In genomic region chr3:89688694-89689581, GRCm38 (mm10) we compare ENCODE assay signal across 8 mouse cellular contexts. TPM values are rescaled to one million over a fixed set of nuclear protein-coding genes. Genes with fewer than 3 reads are reported as not detected.
DNase-seq lines count a peak whose midpoint lies in the region; ATAC-seq lines count a peak whose summit lies in the region.

No protein-coding gene starts in this region.

- H3K9ac ChIP-seq in embryonic facial prominence, embryonic 15.5 days = peak overlapping the region; percentile 46
- H3K9ac ChIP-seq in heart, embryonic 11.5 days (ENCODE audit: low read depth, low read length) = peak overlapping the region; percentile 58
- peak overlapping the region; percentile 61 for H3K9ac ChIP-seq in kidney, embryonic 15.5 days
- peak overlapping the region; percentile 47 for H3K9ac ChIP-seq in limb, embryonic 15.5 days

- 5% methylated on average over 25 of the region's 25 CpGs for WGBS in embryonic facial prominence, embryonic 15.5 days
- WGBS in heart, embryonic 11.5 days (ENCODE audit: insufficient replicate concordance) = 7% methylated on average over 25 of the region's 25 CpGs
- WGBS in kidney, embryonic 15.5 days = 5% methylated on average over 25 of the region's 25 CpGs
- 5% methylated on average over 25 of the region's 25 CpGs for WGBS in limb, embryonic 15.5 days

- no peak overlapping the region for H3K27ac ChIP-seq in embryonic facial prominence, embryonic 15.5 days (replicated peaks)
- H3K27ac ChIP-seq in heart, embryonic 11.5 days (ENCODE audit: low read depth, low read length) = no peak overlapping the region
- H3K27ac ChIP-seq in kidney, embryonic 15.5 days = no peak overlapping the region
- H3K27ac ChIP-seq in limb, embryonic 15.5 days = no peak overlapping the region

- H3K27me3 ChIP-seq in embryonic facial prominence, embryonic 15.5 days = peaks cover 6% of the 10 kb centered on the region; the same call in 1 of the 2 replicates
- peaks cover 5% of the 10 kb centered on the region for H3K27me3 ChIP-seq in heart, embryonic 11.5 days (ENCODE audit: control insufficient read depth, insufficient read depth, low read length)
- H3K27me3 ChIP-seq in kidney, embryonic 15.5 days = peaks cover 4% of the 10 kb centered on the region
- no peaks in the 10 kb centered on the region for H3K27me3 ChIP-seq in limb, embryonic 15.5 days

- H3K4me1 ChIP-seq in embryonic facial prominence, embryonic 15.5 days = no peaks in the 10 kb centered on the region
- no peaks in the 10 kb centered on the region for H3K4me1 ChIP-seq in heart, embryonic 11.5 days (ENCODE audit: control insufficient read depth, insufficient read depth, low read length)
- peaks cover 6% of the 10 kb centered on the region; the same call in 1 of the 2 replicates for H3K4me1 ChIP-seq in kidney, embryonic 15.5 days
- peaks cover 3% of the 10 kb centered on the region; the same call in 1 of the 2 replicates for H3K4me1 ChIP-seq in limb, embryonic 15.5 days

- peak; percentile 80 for ATAC-seq in embryonic facial prominence, embryonic 15.5 days (ENCODE audit: insufficient number of reproducible peaks, low FRiP score, low TSS enrichment, low read depth)
- ATAC-seq in heart, embryonic 11.5 days (replicated peaks; ENCODE audit: insufficient number of reproducible peaks, low FRiP score, low TSS enrichment) = 0 out of 2 replicates have a peak, but pooled peaks have one; percentile 65
- 0 out of 2 replicates have a peak, but pooled peaks have one; percentile 86 for ATAC-seq in kidney, embryonic 15.5 days (replicated peaks; ENCODE audit: low FRiP score)
- 0 out of 2 replicates have a peak, but pooled peaks have one; percentile 63 for ATAC-seq in limb, embryonic 15.5 days (ENCODE audit: insufficient number of reproducible peaks, low FRiP score, low TSS enrichment, low read depth)
- ATAC-seq in monocyte, adult 5-6 weeks (replicated peaks; ENCODE audit: insufficient number of reproducible peaks, low FRiP score, low TSS enrichment, poor library complexity, severe bottlenecking) = peak; percentile 84

- H3K36me3 ChIP-seq in embryonic facial prominence, embryonic 15.5 days = no peaks in the 10 kb centered on the region
- no peaks in the 10 kb centered on the region for H3K36me3 ChIP-seq in heart, embryonic 11.5 days (ENCODE audit: control insufficient read depth, insufficient read depth, low read length)
- no peaks in the 10 kb centered on the region for H3K36me3 ChIP-seq in kidney, embryonic 15.5 days
- no peaks in the 10 kb centered on the region for H3K36me3 ChIP-seq in limb, embryonic 15.5 days

- peak overlapping the region; percentile 76 for H3K4me2 ChIP-seq in embryonic facial prominence, embryonic 15.5 days (replicated peaks)
- H3K4me2 ChIP-seq in heart, embryonic 11.5 days = peak overlapping the region; percentile 58
- H3K4me2 ChIP-seq in kidney, embryonic 15.5 days = peak overlapping the region; percentile 83
- H3K4me2 ChIP-seq in limb, embryonic 15.5 days = peak overlapping the region; percentile 77

- H3K4me3 ChIP-seq in embryonic facial prominence, embryonic 15.5 days (replicated peaks) = peak overlapping the region; percentile 46
- peak overlapping the region; percentile 36 for H3K4me3 ChIP-seq in heart, embryonic 11.5 days (ENCODE audit: low read depth, low read length)
- peak overlapping the region; percentile 51 for H3K4me3 ChIP-seq in kidney, embryonic 15.5 days (replicated peaks)
- peak overlapping the region; percentile 47 for H3K4me3 ChIP-seq in limb, embryonic 15.5 days

- H3K9me3 ChIP-seq in embryonic facial prominence, embryonic 15.5 days (replicated peaks) = 0 out of 2 replicates have a peak, but pooled peaks cover 4% of the 10 kb centered on the region
- H3K9me3 ChIP-seq in heart, embryonic 11.5 days (replicated peaks; ENCODE audit: control insufficient read depth, low read length) = no peaks in the 10 kb centered on the region; the same call in 1 of the 2 replicates
- H3K9me3 ChIP-seq in kidney, embryonic 15.5 days (replicated peaks) = no peaks in the 10 kb centered on the region
- H3K9me3 ChIP-seq in limb, embryonic 15.5 days = no peaks in the 10 kb centered on the region

- peak; percentile 90 for DNase-seq in 3T3-L1 (ENCODE audit: low read depth, low spot score)
- DNase-seq in adrenal gland, postnatal 4 days (ENCODE audit: low spot score in 2 of 2) = peak; percentile 60 to 76
- peak; percentile 69 to 86 for DNase-seq in spleen, postnatal 4 days (ENCODE audit: low spot score in 2 of 2)

RNA-seq across cellular contexts. Expression of gene Adar, which starts 25.9 kb away (rescaled TPM):
- total RNA-seq in adrenal gland, postnatal 4 days (2021) = 10 to 100 TPM; 38.7 to 40.6 TPM
- 10.0 and 11.5 TPM in 2 replicates for polyA plus RNA-seq in embryonic facial prominence, embryonic 15.5 days (2015; fragmentation: Nextera tagmentation; extraction: Ambion mirVana)
- polyA plus RNA-seq in heart, embryonic 11.5 days (2014; fragmentation: Nextera tagmentation; extraction: Ambion mirVana) = 6.6 and 10.9 TPM in 2 replicates
- polyA plus RNA-seq in kidney, embryonic 15.5 days (2015; fragmentation: Nextera tagmentation; extraction: Ambion mirVana) = 10.4 and 11.7 TPM in 2 replicates
- 10.3 and 10.4 TPM in 2 replicates for polyA plus RNA-seq in limb, embryonic 15.5 days (2015; fragmentation: Nextera tagmentation; extraction: Ambion mirVana)
- 37.0 to 89.6 TPM (median 41.2 TPM) in 3 replicates for total RNA-seq in monocyte, adult 5-6 weeks (2017)
